Mouse (Mus musculus) hindbrain, embryonic 12.5 days (tissue): ENCODE measurements around the gene C2cd2l. TPM values are rescaled to one million over a fixed set of nuclear protein-coding genes. Genes with fewer than 3 reads are reported as not detected.
"Not testable (repeated sequence)": the region's sequence is repeated elsewhere in the genome, so short reads cannot be mapped to it uniquely, and the experiment has no call there.

Experiments
- ATAC-seq: fragments of 200-750 bp; cut with Nextera tagmentation; 2 replicates; pipeline ENCODE4 v1.8.0; 2017; ENCODE audit warnings: moderate TSS enrichment; ENCODE audit not compliant: low FRiP score
- H3K27ac ChIP-seq: fragments of 300-500 bp; sonication (generic); 2 replicates; pipeline ENCODE4 v1.5.1; 2016; ENCODE audit warnings: mild to moderate bottlenecking
- H3K27me3 ChIP-seq: fragments of 300-500 bp; sonication (generic); 2 replicates; pipeline ENCODE4 v1.6.1; 2016; ENCODE audit warnings: mild to moderate bottlenecking
- H3K36me3 ChIP-seq: fragments of 300-500 bp; sonication (generic); 2 replicates; pipeline ENCODE4 v1.6.1; 2016; ENCODE audit warnings: mild to moderate bottlenecking
- H3K4me1 ChIP-seq: fragments of 300-500 bp; sonication (generic); 2 replicates; pipeline ENCODE4 v1.6.1; 2016
- H3K4me2 ChIP-seq: fragments of 300-500 bp; sonication (generic); replicated peaks from 2 replicates; pipeline ENCODE4 v1.6.1; 2016; ENCODE audit warnings: mild to moderate bottlenecking
- H3K4me3 ChIP-seq: fragments of 300-500 bp; sonication (generic); 2 replicates; pipeline ENCODE4 v1.5.1; 2016; ENCODE audit warnings: mild to moderate bottlenecking
- H3K9ac ChIP-seq: fragments of 300-500 bp; sonication (generic); 2 replicates; pipeline ENCODE4 v1.6.1; 2016; ENCODE audit warnings: mild to moderate bottlenecking, moderate library complexity
- H3K9me3 ChIP-seq: fragments of 300-500 bp; sonication (generic); replicated peaks from 2 replicates; pipeline ENCODE4 v1.6.1; 2016; ENCODE audit warnings: mild to moderate bottlenecking
- WGBS: fragments of 180-500 bp; shearing (Covaris S2); methylation state at CpG from one replicate; pipeline ENCODE4 v1.1.7; 2016; 5-methylcytosine and 5-hydroxymethylcytosine counted together
- polyA plus RNA-seq: library from polyadenylated mRNA; unstranded; fragments of >200 nt; fragmentation: Nextera tagmentation; extraction: Ambion mirVana; gene quantifications from 2 replicates; pipeline ENCODE4 v1.2.1, GENCODE M21; 2016

C2cd2l gene
- polyA plus RNA-seq, result 20.2 and 22.2 TPM in 2 replicates

- Histone ChIP-seq H3K4me1 (peaks cover 31% of the 10 kb centered on the region), H3K9me3 (no peaks in the 10 kb centered on the region), H3K9ac (peak within 1 kb of the TSS; percentile 96), H3K27me3 (no peaks in the 10 kb centered on the region), H3K27ac (peak within 1 kb of the TSS; percentile 80), H3K4me3 (peak within 1 kb of the TSS; percentile 97), H3K4me2 (peak within 1 kb of the TSS; percentile 95), H3K36me3 (peaks cover 19% of the 10 kb centered on the region)
- ATAC-seq, result peak; percentile 98
- under 1% methylated on average over 66 of the region's 67 CpGs for WGBS
Measured at GRCm38 (mm10) chr9:44319887-44320798, at the start of gene C2cd2l. Gene C2cd2l (minus strand): TSS chr9:44320285.

DNA sequence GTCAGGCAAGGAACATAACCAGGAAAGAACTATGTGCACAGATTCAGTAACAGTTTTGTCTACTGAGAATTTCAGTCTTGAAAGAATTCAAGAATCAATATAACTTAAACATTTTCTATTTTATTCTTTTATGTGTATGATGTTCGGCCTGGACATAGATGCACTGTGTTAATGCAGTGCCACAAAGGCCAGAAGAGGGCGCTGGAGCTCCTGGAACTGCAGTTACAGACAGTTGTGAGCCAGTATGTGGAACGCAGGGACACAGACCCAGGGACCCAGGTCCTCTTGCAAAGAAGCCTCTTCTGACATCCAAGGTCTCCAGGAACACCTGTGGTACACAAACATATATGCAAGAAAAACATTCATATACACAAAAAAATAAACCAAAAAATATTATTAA is 44.4 kb upstream of the C2cd2l start:
- H3K9me3 ChIP-seq, result no peaks in the 10 kb centered on the region
- ATAC-seq, result no peak
- no peak overlapping the region for H3K9ac ChIP-seq
- peaks cover 1% of the 10 kb centered on the region; the same call in 1 of the 2 replicates for H3K36me3 ChIP-seq
- H3K27me3 ChIP-seq, result peaks cover 2% of the 10 kb centered on the region; the same call in 1 of the 2 replicates
- WGBS, result 53% methylated on average over 3 of the region's 3 CpGs
- no peak overlapping the region for H3K27ac ChIP-seq
- peaks cover 8% of the 10 kb centered on the region for H3K4me1 ChIP-seq
- no peak overlapping the region for H3K4me2 ChIP-seq
- H3K4me3 ChIP-seq, result no peak overlapping the region

- H3K4me3 ChIP-seq, result peak overlapping the region; percentile 90
- H3K4me1 ChIP-seq, result peaks cover 10% of the 10 kb centered on the region
- peak; percentile 63; the same call in 1 of the 2 replicates for ATAC-seq
- H3K9ac ChIP-seq, H3K27me3 ChIP-seq, H3K9me3 ChIP-seq: not testable (repeated sequence)
- 44% methylated on average over 4 of the region's 4 CpGs for WGBS
- peaks cover 22% of the 10 kb centered on the region for H3K36me3 ChIP-seq
- peak overlapping the region; percentile 89 for H3K4me2 ChIP-seq
- H3K27ac ChIP-seq, result peak overlapping the region; percentile 66
Measured at GRCm38 (mm10) chr9:44361931-44362330, 41.8 kb upstream of the C2cd2l start.

DNA sequence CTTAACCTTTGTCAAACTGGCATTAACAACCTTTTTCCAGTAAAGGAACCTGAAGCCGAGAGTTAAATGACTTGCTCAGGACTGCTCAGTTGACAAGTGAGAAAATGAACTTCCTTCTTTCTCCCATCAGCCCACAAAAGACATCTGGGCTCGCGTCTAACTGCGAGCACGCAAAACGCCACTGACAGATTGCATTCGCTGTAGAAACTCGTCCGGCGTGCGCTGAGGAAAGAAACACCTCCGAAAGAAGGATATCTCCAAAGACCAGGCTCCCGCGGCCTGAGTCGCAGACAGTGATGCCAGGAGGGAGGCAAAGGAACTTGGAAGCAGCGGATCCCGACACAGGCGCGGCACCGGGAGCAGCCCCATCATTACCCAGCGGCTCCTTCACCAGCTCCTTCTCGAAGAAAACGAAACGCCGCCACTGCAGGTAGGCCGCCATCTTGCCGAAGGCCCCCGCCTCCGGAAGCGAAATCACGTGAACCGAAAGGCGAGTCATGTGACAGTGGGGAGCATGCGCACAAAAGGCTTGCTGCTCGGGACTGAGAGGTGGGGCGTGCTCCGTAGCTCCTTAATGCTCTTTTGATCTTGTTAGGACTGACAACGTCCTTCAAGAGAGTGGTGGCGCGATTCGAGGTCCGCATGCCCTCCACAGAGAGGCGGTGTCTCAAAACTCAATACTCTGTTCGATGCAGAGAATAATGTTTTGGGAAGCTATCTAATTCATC is 41.3 kb upstream of the C2cd2l start, which contains the start of gene Vps11:
Gene Vps11 (minus strand): TSS at position 481 of the 728 bp plus-strand sequence.
- peak within 1 kb of the TSS; percentile 89 for H3K9ac ChIP-seq
- peaks cover 2% of the 10 kb centered on the region; the same call in 1 of the 2 replicates for H3K27me3 ChIP-seq
- no peaks in the 10 kb centered on the region for H3K9me3 ChIP-seq
- H3K4me3 ChIP-seq, result peak within 1 kb of the TSS; percentile 90
- 1% methylated on average over 44 of the region's 44 CpGs for WGBS
- peaks cover 10% of the 10 kb centered on the region for H3K4me1 ChIP-seq
- H3K36me3 ChIP-seq, result peaks cover 28% of the 10 kb centered on the region
- H3K27ac ChIP-seq, result peak within 1 kb of the TSS; percentile 66
- peak; percentile 85 for ATAC-seq
- H3K4me2 ChIP-seq, result peak within 1 kb of the TSS; percentile 89

DNA sequence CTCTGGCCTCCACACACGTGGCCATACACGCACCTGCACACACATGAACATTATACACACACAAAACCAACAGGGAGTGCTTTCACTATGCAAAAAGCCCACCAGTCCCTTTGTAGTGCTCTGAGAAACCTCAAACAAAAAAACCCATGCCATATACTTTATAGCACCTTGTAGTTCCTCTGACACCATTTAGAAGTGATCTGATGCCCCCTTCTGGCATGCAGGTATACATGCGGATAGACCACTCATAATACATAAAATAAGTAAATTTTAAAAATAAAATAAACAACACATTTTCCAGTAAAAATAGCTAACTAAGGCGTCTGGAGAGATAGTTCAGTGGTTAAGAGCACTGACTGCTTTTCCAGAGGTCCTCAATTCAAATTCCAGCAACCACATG is 37.1 kb upstream of the C2cd2l start:
- no peaks in the 10 kb centered on the region for H3K9me3 ChIP-seq
- no peak overlapping the region for H3K9ac ChIP-seq
- peaks cover 10% of the 10 kb centered on the region for H3K4me1 ChIP-seq
- H3K36me3 ChIP-seq, result peaks cover 69% of the 10 kb centered on the region
- H3K27me3 ChIP-seq, result no peaks in the 10 kb centered on the region
- 79% methylated on average over 4 of the region's 4 CpGs for WGBS
- no peak overlapping the region for H3K4me3 ChIP-seq
- H3K27ac ChIP-seq, result no peak overlapping the region
- no peak for ATAC-seq
- H3K4me2 ChIP-seq, result no peak overlapping the region

GRCm38 (mm10) chr9:44353142-44353541 is 33.1 kb upstream of the C2cd2l start:
- 93% methylated on average over 6 of the region's 6 CpGs for WGBS
- ATAC-seq, result no peak
- Histone ChIP-seq H3K27ac (no peak overlapping the region), H3K4me2 (no peak overlapping the region), H3K9me3 (no peaks in the 10 kb centered on the region), H3K4me3 (no peak overlapping the region), H3K27me3 (no peaks in the 10 kb centered on the region), H3K9ac (no peak overlapping the region), H3K4me1 (0 out of 2 replicates have a peak, but pooled peaks cover 2% of the 10 kb centered on the region), H3K36me3 (peaks cover 97% of the 10 kb centered on the region)

DNA sequence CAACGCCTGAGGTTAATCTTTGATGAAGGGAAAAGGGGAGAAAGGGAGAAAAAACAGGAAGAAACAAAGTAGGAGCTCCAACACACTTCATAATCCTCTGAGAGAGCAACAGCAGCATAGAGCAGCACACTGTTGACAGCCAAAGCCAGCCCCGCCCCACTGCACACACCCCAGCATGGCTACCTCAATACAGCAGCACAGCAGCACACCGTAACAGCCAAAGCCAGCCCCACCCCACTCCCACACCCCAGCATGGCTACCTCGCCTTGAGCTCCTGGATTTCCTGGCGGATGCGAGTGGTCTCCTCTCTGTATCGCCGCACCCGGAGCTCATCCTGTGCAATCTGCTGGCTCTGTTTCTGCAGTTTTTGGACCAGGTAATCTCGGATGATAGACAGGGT is 32.3 kb upstream of the C2cd2l start:
- Histone ChIP-seq H3K9ac (no peak overlapping the region), H3K4me1 (0 out of 2 replicates have a peak, but pooled peaks cover 2% of the 10 kb centered on the region), H3K4me2 (no peak overlapping the region), H3K36me3 (peaks cover 97% of the 10 kb centered on the region), H3K4me3 (no peak overlapping the region), H3K27ac (no peak overlapping the region), H3K27me3 (no peaks in the 10 kb centered on the region), H3K9me3 (no peaks in the 10 kb centered on the region)
- no peak for ATAC-seq
- 95% methylated on average over 10 of the region's 10 CpGs for WGBS

DNA sequence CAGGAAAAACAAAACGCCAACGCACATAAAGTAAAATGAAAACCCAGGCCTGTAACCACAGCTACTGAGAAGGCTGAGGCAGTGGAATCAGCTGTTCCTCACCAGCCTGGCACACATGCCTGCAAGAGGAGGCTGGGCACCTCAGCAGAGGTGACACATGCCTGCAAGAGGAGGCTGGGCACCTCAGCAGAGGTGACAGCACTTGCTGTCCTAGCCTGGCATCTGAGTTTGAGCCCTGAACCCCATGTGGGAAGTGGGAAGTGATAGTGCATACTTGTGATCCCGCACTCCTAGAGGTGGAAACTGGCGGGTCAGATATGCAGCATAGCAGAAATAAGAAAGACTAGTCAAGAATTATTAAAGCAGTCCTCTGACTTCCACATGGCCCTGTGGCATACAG is 31.3 kb upstream of the C2cd2l start:
- Histone ChIP-seq H3K9ac (no peak overlapping the region), H3K4me1 (no peaks in the 10 kb centered on the region), H3K4me3 (no peak overlapping the region), H3K27ac (no peak overlapping the region), H3K36me3 (peaks cover 95% of the 10 kb centered on the region), H3K27me3 (no peaks in the 10 kb centered on the region), H3K4me2 (no peak overlapping the region), H3K9me3 (no peaks in the 10 kb centered on the region)
- ATAC-seq, result no peak
- 92% methylated on average over 4 of the region's 4 CpGs for WGBS

DNA sequence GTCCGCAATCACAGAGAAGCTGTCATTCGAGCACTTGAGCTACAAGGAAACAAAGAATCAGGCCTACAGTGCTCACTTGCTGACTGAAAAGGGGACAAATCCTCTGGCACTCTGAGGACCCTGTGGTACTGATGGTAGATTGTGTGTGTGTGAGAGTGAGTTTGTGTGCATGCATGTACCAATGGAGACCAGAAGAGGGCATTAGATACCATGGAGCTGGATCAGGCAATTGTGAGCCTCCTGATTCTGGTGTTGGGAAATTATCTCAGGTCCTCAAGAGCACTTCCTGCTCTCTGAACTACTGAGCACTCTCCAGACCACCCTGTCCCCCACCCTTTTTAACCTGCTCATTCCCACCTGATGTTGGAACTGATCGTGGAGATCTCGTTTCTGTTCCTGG is 28.5 kb upstream of the C2cd2l start:
- Histone ChIP-seq H3K27ac (no peak overlapping the region), H3K4me2 (no peak overlapping the region), H3K9ac (no peak overlapping the region), H3K4me1 (peaks cover 4% of the 10 kb centered on the region; the same call in 1 of the 2 replicates), H3K27me3 (no peaks in the 10 kb centered on the region), H3K36me3 (peaks cover 71% of the 10 kb centered on the region), H3K9me3 (no peaks in the 10 kb centered on the region), H3K4me3 (no peak overlapping the region)
- no peak for ATAC-seq
- 97% methylated on average over 4 of the region's 4 CpGs for WGBS

GRCm38 (mm10) chr9:44347621-44348020 is 27.5 kb upstream of the C2cd2l start:
- WGBS, result 90% methylated on average over 4 of the region's 4 CpGs
- Histone ChIP-seq H3K9me3 (no peaks in the 10 kb centered on the region), H3K9ac (no peak overlapping the region), H3K4me2 (no peak overlapping the region), H3K27ac (no peak overlapping the region), H3K4me1 (peaks cover 12% of the 10 kb centered on the region), H3K27me3 (no peaks in the 10 kb centered on the region), H3K4me3 (no peak overlapping the region), H3K36me3 (peaks cover 62% of the 10 kb centered on the region)
- ATAC-seq, result no peak

- peaks cover 13% of the 10 kb centered on the region for H3K4me1 ChIP-seq
- no peaks in the 10 kb centered on the region for H3K9me3 ChIP-seq
- 93% methylated on average over 9 of the region's 9 CpGs for WGBS
- ATAC-seq, result no peak
- no peak overlapping the region for H3K9ac ChIP-seq
- no peak overlapping the region for H3K27ac ChIP-seq
- no peak overlapping the region for H3K4me2 ChIP-seq
- peaks cover 57% of the 10 kb centered on the region for H3K36me3 ChIP-seq
- no peak overlapping the region for H3K4me3 ChIP-seq
- no peaks in the 10 kb centered on the region for H3K27me3 ChIP-seq
Measured at GRCm38 (mm10) chr9:44347166-44347565, 27.1 kb upstream of the C2cd2l start.
